Mouse (Mus musculus): Measurements from ENCODE around the gene Trpt1. TPM values are rescaled to one million over a fixed set of nuclear protein-coding genes. Genes with fewer than 3 reads are reported as not detected.

The Trpt1 gene
- polyA plus RNA-seq, 1 experiment from 2014 or later, result 9.7 TPM

GRCm38 (mm10) chr19:7039841-7040636, 44.1 kb downstream of the Trpt1 start, which contains the start of gene Stip1:
Stip1 (minus strand) TSS chr19:7039967.
- ATAC-seq (ENCODE audit: insufficient number of reproducible peaks, low FRiP score, low TSS enrichment, low read depth), result peak; percentile 99

GRCm38 (mm10) chr19:7040637-7041130, 44.8 kb downstream of the Trpt1 start:
- Histone ChIP-seq H3K4me2 (ENCODE audit: low read depth, severe bottlenecking) (peak overlapping the region; percentile 47), H3K4me1 (ENCODE audit: control insufficient read depth, insufficient read depth, low read length) (peaks cover 7% of the 10 kb centered on the region), H3K4me3 (ENCODE audit: low read depth, low read length) (peak overlapping the region; percentile 36), H3K9me3 (ENCODE audit: control insufficient read depth, low read length) (no peaks in the 10 kb centered on the region), H3K9ac (ENCODE audit: low read length) (peak overlapping the region; percentile 70), H3K27me3 (ENCODE audit: control insufficient read depth, insufficient read depth, low read length) (no peaks in the 10 kb centered on the region), H3K36me3 (ENCODE audit: control insufficient read depth, insufficient read depth, low read length) (peaks cover under 1% of the 10 kb centered on the region; the same call in 1 of the 2 replicates), H3K27ac (replicated peaks; ENCODE audit: low read depth, low read length) (peak overlapping the region; percentile 56)
- DNase-seq (ENCODE audit: low spot score) (no peak), ATAC-seq (ENCODE audit: insufficient number of reproducible peaks, low FRiP score, low TSS enrichment, low read depth) (no peak)
- 25% methylated on average over 13 of the region's 13 CpGs for WGBS

More at GRCm38 (mm10) chr19:7039841-7040636, 44.1 kb downstream of the Trpt1 start, which contains the start of gene Stip1:
- Histone ChIP-seq H3K36me3 (ENCODE audit: control insufficient read depth, insufficient read depth, low read length) (peaks cover 5% of the 10 kb centered on the region; the same call in 1 of the 2 replicates), H3K9ac (ENCODE audit: low read length) (peak within 1 kb of the TSS; percentile 97), H3K27me3 (ENCODE audit: control insufficient read depth, insufficient read depth, low read length) (no peaks in the 10 kb centered on the region), H3K9me3 (ENCODE audit: control insufficient read depth, low read length) (no peaks in the 10 kb centered on the region), H3K27ac (replicated peaks; ENCODE audit: low read depth, low read length) (peak within 1 kb of the TSS; percentile 90), H3K4me1 (ENCODE audit: control insufficient read depth, insufficient read depth, low read length) (peaks cover 7% of the 10 kb centered on the region), H3K4me3 (ENCODE audit: low read depth, low read length) (peak within 1 kb of the TSS; percentile 98), H3K4me2 (ENCODE audit: low read depth, severe bottlenecking) (peak within 1 kb of the TSS; percentile 84)
- WGBS, result under 1% methylated on average over 49 of the region's 49 CpGs
- DNase-seq (ENCODE audit: low spot score), result peak; percentile 98

- H3K27ac ChIP-seq (replicated peaks; ENCODE audit: low read depth, low read length), result no peak overlapping the region
- peaks cover 7% of the 10 kb centered on the region for H3K4me1 ChIP-seq (ENCODE audit: control insufficient read depth, insufficient read depth, low read length)
- H3K4me2 ChIP-seq (ENCODE audit: low read depth, severe bottlenecking), result no peak overlapping the region
- no peak overlapping the region for H3K4me3 ChIP-seq (ENCODE audit: low read depth, low read length)
- H3K9me3 ChIP-seq (ENCODE audit: control insufficient read depth, low read length), result no peaks in the 10 kb centered on the region
- 91% methylated on average over 2 of the region's 2 CpGs for WGBS
- ATAC-seq (ENCODE audit: insufficient number of reproducible peaks, low FRiP score, low TSS enrichment, low read depth), result no peak
- no peak overlapping the region for H3K9ac ChIP-seq (ENCODE audit: low read length)
- DNase-seq (ENCODE audit: low spot score), result no peak
- H3K27me3 ChIP-seq (ENCODE audit: control insufficient read depth, insufficient read depth, low read length), result no peaks in the 10 kb centered on the region
- no peaks in the 10 kb centered on the region; the same call in 1 of the 2 replicates for H3K36me3 ChIP-seq (ENCODE audit: control insufficient read depth, insufficient read depth, low read length)
Observed at GRCm38 (mm10) chr19:7041171-7041570, 45.2 kb downstream of the Trpt1 start.

DNA sequence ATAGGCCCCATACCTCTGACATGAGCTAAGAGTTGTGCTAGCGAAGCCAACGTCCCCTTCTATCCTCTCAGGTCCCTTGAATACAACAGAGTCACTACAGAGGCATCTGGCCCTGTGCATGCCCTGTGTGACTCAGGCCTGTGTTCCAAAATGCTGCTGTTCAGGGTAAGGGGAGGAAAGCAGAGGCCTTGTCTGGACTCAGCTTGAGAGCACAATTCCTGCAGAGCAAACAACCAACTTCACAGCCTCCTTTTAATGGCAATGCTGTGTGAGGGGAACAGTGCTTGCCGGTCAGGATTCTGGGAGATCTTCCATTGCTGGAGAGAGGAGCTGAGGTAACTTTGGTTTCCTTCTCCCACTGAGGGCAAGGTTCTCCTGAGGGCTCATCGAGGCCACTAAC, 48.3 kb downstream of the Trpt1 start:
- 61% methylated on average over 4 of the region's 4 CpGs for WGBS
- no peaks in the 10 kb centered on the region for H3K36me3 ChIP-seq (ENCODE audit: control insufficient read depth, insufficient read depth, low read length)
- ATAC-seq (ENCODE audit: insufficient number of reproducible peaks, low FRiP score, low TSS enrichment, low read depth) (no peak), DNase-seq (ENCODE audit: low spot score) (no peak)
- H3K27me3 ChIP-seq (ENCODE audit: control insufficient read depth, insufficient read depth, low read length), result no peaks in the 10 kb centered on the region
- no peak overlapping the region for H3K9ac ChIP-seq (ENCODE audit: low read length)
- no peak overlapping the region for H3K4me3 ChIP-seq (ENCODE audit: low read depth, low read length)
- no peak overlapping the region for H3K27ac ChIP-seq (replicated peaks; ENCODE audit: low read depth, low read length)
- 0 out of 2 replicates have a peak, but pooled peaks cover 2% of the 10 kb centered on the region for H3K4me1 ChIP-seq (ENCODE audit: control insufficient read depth, insufficient read depth, low read length)
- no peaks in the 10 kb centered on the region for H3K9me3 ChIP-seq (ENCODE audit: control insufficient read depth, low read length)
- no peak overlapping the region for H3K4me2 ChIP-seq (ENCODE audit: low read depth, severe bottlenecking)

DNA sequence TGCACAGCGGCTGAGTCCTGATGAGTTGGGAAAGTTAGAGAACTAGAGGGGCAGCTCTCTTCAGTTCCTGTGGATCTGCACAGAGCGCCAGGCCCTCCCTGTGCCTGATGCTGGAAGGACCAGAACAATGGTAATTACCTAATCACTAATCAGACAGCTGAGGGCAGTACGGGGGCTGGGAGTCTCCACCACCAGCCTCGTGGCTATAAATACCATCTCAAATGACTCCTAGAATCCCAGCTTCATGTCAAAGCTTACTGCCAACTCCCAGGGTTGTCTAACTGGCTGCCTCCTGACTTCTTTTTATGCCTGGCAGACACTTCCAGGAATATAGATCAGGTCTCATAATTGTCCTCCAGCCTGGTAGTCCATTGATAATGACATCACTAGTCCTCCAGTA, 48.8 kb downstream of the Trpt1 start:
- Histone ChIP-seq H3K36me3 (ENCODE audit: control insufficient read depth, insufficient read depth, low read length) (no peaks in the 10 kb centered on the region), H3K4me2 (ENCODE audit: low read depth, severe bottlenecking) (no peak overlapping the region), H3K4me1 (ENCODE audit: control insufficient read depth, insufficient read depth, low read length) (0 out of 2 replicates have a peak, but pooled peaks cover 2% of the 10 kb centered on the region), H3K9me3 (ENCODE audit: control insufficient read depth, low read length) (no peaks in the 10 kb centered on the region), H3K9ac (ENCODE audit: low read length) (no peak overlapping the region), H3K27me3 (ENCODE audit: control insufficient read depth, insufficient read depth, low read length) (no peaks in the 10 kb centered on the region), H3K4me3 (ENCODE audit: low read depth, low read length) (no peak overlapping the region), H3K27ac (replicated peaks; ENCODE audit: low read depth, low read length) (no peak overlapping the region)
- WGBS, result 46% methylated on average over 4 of the region's 4 CpGs
- DNase-seq (ENCODE audit: low spot score) (no peak), ATAC-seq (ENCODE audit: insufficient number of reproducible peaks, low FRiP score, low TSS enrichment, low read depth) (no peak)

Other genes with a start within 250 kb of the Trpt1 start
- gene Rps6ka4, start 155.5 kb upstream of the Trpt1 start, polyA plus RNA-seq (2014; fragmentation: Nextera tagmentation; extraction: Ambion mirVana), result 4.2 and 4.6 TPM in 2 replicates
- 0.11 and 0.16 TPM in 2 replicates for gene Ccdc88b, start 137.9 kb upstream of the Trpt1 start, polyA plus RNA-seq (2014; fragmentation: Nextera tagmentation; extraction: Ambion mirVana)
- 173 and 177 TPM in 2 replicates for gene Trmt112, start 86.4 kb upstream of the Trpt1 start, polyA plus RNA-seq (2014; fragmentation: Nextera tagmentation; extraction: Ambion mirVana)
- gene Prdx5, start 86.0 kb upstream of the Trpt1 start, polyA plus RNA-seq (2014; fragmentation: Nextera tagmentation; extraction: Ambion mirVana), result 74.7 and 90.5 TPM in 2 replicates
- 1.9 and 3.3 TPM in 2 replicates for gene Esrra, start 74.3 kb upstream of the Trpt1 start, polyA plus RNA-seq (2014; fragmentation: Nextera tagmentation; extraction: Ambion mirVana)
- 0.71 and 1.3 TPM in 2 replicates for gene Catsperz, start 70.8 kb upstream of the Trpt1 start, polyA plus RNA-seq (2014; fragmentation: Nextera tagmentation; extraction: Ambion mirVana)
- 0.24 and 0.31 TPM in 2 replicates for gene Kcnk4, start 61.6 kb upstream of the Trpt1 start, polyA plus RNA-seq (2014; fragmentation: Nextera tagmentation; extraction: Ambion mirVana)
- 50.2 and 51.7 TPM in 2 replicates for gene Bad, start 54.3 kb upstream of the Trpt1 start, polyA plus RNA-seq (2014; fragmentation: Nextera tagmentation; extraction: Ambion mirVana)
- gene Gpr137, start 53.7 kb upstream of the Trpt1 start, polyA plus RNA-seq (2014; fragmentation: Nextera tagmentation; extraction: Ambion mirVana), result 19.1 and 22.6 TPM in 2 replicates
- 282 and 293 TPM in 2 replicates for gene Ppp1r14b, start 21.2 kb upstream of the Trpt1 start, polyA plus RNA-seq (2014; fragmentation: Nextera tagmentation; extraction: Ambion mirVana)
- 24.4 and 27.7 TPM in 2 replicates for gene Plcb3, start 19.7 kb upstream of the Trpt1 start, polyA plus RNA-seq (2014; fragmentation: Nextera tagmentation; extraction: Ambion mirVana)
- gene Fkbp2, start 15.6 kb upstream of the Trpt1 start, polyA plus RNA-seq (2014; fragmentation: Nextera tagmentation; extraction: Ambion mirVana), result 70.9 and 72.7 TPM in 2 replicates
- 37.1 and 38.7 TPM in 2 replicates for gene Vegfb, start 8.5 kb upstream of the Trpt1 start, polyA plus RNA-seq (2014; fragmentation: Nextera tagmentation; extraction: Ambion mirVana)
- 15.0 and 20.7 TPM in 2 replicates for gene Dnajc4, start 3.6 kb upstream of the Trpt1 start, polyA plus RNA-seq (2014; fragmentation: Nextera tagmentation; extraction: Ambion mirVana)
- gene Nudt22, start within 50 bp of the Trpt1 start, polyA plus RNA-seq (2014; fragmentation: Nextera tagmentation; extraction: Ambion mirVana), result 18.3 and 22.3 TPM in 2 replicates
- 7.1 and 7.3 TPM in 2 replicates for gene Fermt3, start 23.3 kb downstream of the Trpt1 start, polyA plus RNA-seq (2014; fragmentation: Nextera tagmentation; extraction: Ambion mirVana)
- 448 and 453 TPM in 2 replicates for gene Stip1, start 43.8 kb downstream of the Trpt1 start, polyA plus RNA-seq (2014; fragmentation: Nextera tagmentation; extraction: Ambion mirVana)
- gene Macrod1, start 60.7 kb downstream of the Trpt1 start, polyA plus RNA-seq (2014; fragmentation: Nextera tagmentation; extraction: Ambion mirVana), result 4.1 and 5.8 TPM in 2 replicates
- gene Flrt1, start 109.6 kb downstream of the Trpt1 start, polyA plus RNA-seq (2014; fragmentation: Nextera tagmentation; extraction: Ambion mirVana), result 3.0 and 3.9 TPM in 2 replicates
- 247 and 260 TPM in 2 replicates for gene Otub1, start 210.2 kb downstream of the Trpt1 start, polyA plus RNA-seq (2014; fragmentation: Nextera tagmentation; extraction: Ambion mirVana)
- gene Cox8a, start 221.5 kb downstream of the Trpt1 start, polyA plus RNA-seq (2014; fragmentation: Nextera tagmentation; extraction: Ambion mirVana), result 807 and 830 TPM in 2 replicates
- 83.9 and 85.1 TPM in 2 replicates for gene Naa40, start 245.1 kb downstream of the Trpt1 start, polyA plus RNA-seq (2014; fragmentation: Nextera tagmentation; extraction: Ambion mirVana)